Mouse (Mus musculus) E14TG2a.4 (cell line): ENCODE measurements around the gene Hltf.

Experiments
- CTCF ChIP-seq: conservative IDR thresholded peaks from 2 replicates; pipeline ENCODE4 v1.5.1; 2014; ENCODE audit warnings: low read length
- NANOG ChIP-seq: IDR thresholded peaks from 2 replicates; pipeline ENCODE4 v1.6.1; 2014; ENCODE audit warnings: borderline replicate concordance, low read length, mixed read lengths
- POU5F1 ChIP-seq: IDR thresholded peaks from 2 replicates; pipeline ENCODE4 v1.6.1; 2014; ENCODE audit warnings: low read length, borderline replicate concordance

- no peak for TF ChIP-seq CTCF
- no peak for TF ChIP-seq NANOG
- no peak for TF ChIP-seq POU5F1
These were observed 47.1 kb upstream of the Hltf start for GRCm38 (mm10) chr3:20010464-20010863.
